8 mouse cellular contexts compared by ENCODE assay signal in the genomic region with DNA sequence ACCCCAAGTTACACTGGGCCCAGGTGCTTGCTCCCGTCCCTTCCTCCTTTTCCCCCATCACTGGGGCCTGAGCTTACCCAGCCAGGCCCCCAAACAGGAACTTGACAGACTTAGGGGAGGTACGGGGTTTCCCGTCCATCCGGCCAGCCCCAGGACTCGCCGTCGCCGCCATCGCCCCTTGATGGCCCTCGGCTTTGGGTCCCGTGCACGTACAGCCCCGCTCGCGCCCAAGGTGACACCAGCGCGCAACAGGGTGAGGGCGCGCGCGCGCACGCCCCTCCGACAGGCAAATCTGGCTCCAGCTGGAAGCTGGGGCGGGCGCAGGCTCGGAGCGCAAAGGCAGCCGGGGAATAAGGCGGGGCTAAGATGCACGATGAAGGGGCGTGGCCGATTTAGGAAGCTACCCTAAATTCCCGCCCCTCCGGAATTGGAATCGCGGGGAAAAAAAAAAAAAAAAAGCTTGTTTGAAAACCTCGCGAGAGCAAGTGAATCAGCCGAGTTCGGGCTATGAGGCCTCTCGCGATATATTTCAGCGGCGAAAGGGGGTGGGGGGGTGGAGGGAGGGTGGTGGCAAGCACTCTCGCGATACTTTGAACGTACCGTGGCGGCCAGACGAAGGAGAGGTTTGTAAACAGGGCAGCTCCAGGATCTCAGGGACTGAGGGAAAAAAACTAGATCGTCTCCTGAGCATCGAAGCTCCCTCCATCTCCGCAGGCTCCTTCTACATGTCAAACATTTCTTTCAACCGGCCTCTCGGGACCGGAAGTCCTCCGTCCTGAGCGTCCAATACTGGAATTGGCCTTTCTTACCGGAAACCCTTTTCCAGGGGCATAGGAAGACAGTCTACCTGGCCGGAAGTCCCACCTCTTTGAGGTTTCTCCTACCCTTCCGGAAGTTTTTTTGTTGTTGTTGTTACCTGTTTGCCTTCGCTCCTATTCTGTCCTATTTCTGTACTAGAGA. TPM values are rescaled to one million over a fixed set of nuclear protein-coding genes. Genes with fewer than 3 reads are reported as not detected.
DNase-seq lines count a peak whose midpoint lies in the region; ATAC-seq and TF ChIP-seq lines count a peak whose summit lies in the region.

A gene (plus strand): TSS at position 545 of the 960 bp plus-strand sequence.
A gene (minus strand): TSS at position 789 of the 960 bp plus-strand sequence.

- peaks cover 57% of the 10 kb centered on the region for H3K36me3 ChIP-seq in embryonic facial prominence, embryonic 15.5 days
- H3K36me3 ChIP-seq in limb, embryonic 14.5 days (ENCODE audit: control insufficient read depth, insufficient read depth, low read length) = peaks cover 62% of the 10 kb centered on the region
- H3K36me3 ChIP-seq in midbrain, postnatal 0 days (ENCODE audit: insufficient read depth, low read length) = peaks cover 39% of the 10 kb centered on the region

- DNase-seq in 416B (ENCODE audit: low read depth) = peak; percentile 100
- DNase-seq in heart, adult 8-10 months (ENCODE audit: low spot score) = peak; percentile 96
- DNase-seq in kidney, adult 9 months = peak; percentile 99
- DNase-seq in limb, embryonic 14.5 days (ENCODE audit: low spot score) = peak; percentile 99
- peak; percentile 100 for DNase-seq in midbrain, postnatal 0 days (ENCODE audit: low spot score)
- peak; percentile 92 to 94 for DNase-seq in spleen, postnatal 14 days (ENCODE audit: low spot score in 2 of 2)

- peak; percentile 88 for ATAC-seq in embryonic facial prominence, embryonic 15.5 days (ENCODE audit: insufficient number of reproducible peaks, low FRiP score, low TSS enrichment, low read depth)
- ATAC-seq in limb, embryonic 14.5 days (ENCODE audit: low FRiP score, low read depth) = peak; percentile 90
- peak; percentile 93 for ATAC-seq in midbrain, postnatal 0 days (ENCODE audit: low FRiP score)

- peak; percentile 89 for TF ChIP-seq POLR2A in bone marrow, adult 2 months (IDR thresholded peaks at IDR 0.05; ENCODE audit: borderline replicate concordance, control insufficient read depth, low read depth, low read length)
- peak; percentile 90; the same call in 1 of the 2 replicates for TF ChIP-seq POLR2A in limb, embryonic 14.5 days (IDR thresholded peaks at IDR 0.05; ENCODE audit: borderline replicate concordance, extremely low read depth, insufficient read depth, insufficient read length)

- no peaks in the 10 kb centered on the region for H3K9me3 ChIP-seq in embryonic facial prominence, embryonic 15.5 days (replicated peaks)
- H3K9me3 ChIP-seq in limb, embryonic 14.5 days (ENCODE audit: control insufficient read depth, low read length) = no peaks in the 10 kb centered on the region
- H3K9me3 ChIP-seq in midbrain, postnatal 0 days (ENCODE audit: low read length) = no peaks in the 10 kb centered on the region

- under 1% methylated on average over 63 of the region's 63 CpGs for WGBS in bone marrow, adult 2 months
- under 1% methylated on average over 63 of the region's 63 CpGs for WGBS in embryonic facial prominence, embryonic 15.5 days
- under 1% methylated on average over 63 of the region's 63 CpGs for WGBS in limb, embryonic 14.5 days
- under 1% methylated on average over 62 of the region's 63 CpGs for WGBS in midbrain, postnatal 0 days

- H3K4me3 ChIP-seq in bone marrow, adult 2 months (replicated peaks; ENCODE audit: control insufficient read depth, low read depth, low read length) = peak within 1 kb of the TSS; percentile 92
- peak within 1 kb of the TSS; percentile 74 for H3K4me3 ChIP-seq in embryonic facial prominence, embryonic 15.5 days (replicated peaks)
- peak within 1 kb of the TSS; percentile 75 for H3K4me3 ChIP-seq in limb, embryonic 14.5 days (replicated peaks; ENCODE audit: low read length)
- H3K4me3 ChIP-seq in midbrain, postnatal 0 days (ENCODE audit: low read depth, low read length) = peak within 1 kb of the TSS; percentile 79

- H3K27ac ChIP-seq in bone marrow, adult 2 months (ENCODE audit: control insufficient read depth, insufficient read depth, low read depth, low read length, poor library complexity) = peak within 1 kb of the TSS; percentile 95
- H3K27ac ChIP-seq in embryonic facial prominence, embryonic 15.5 days (replicated peaks) = peak within 1 kb of the TSS; percentile 99
- peak within 1 kb of the TSS; percentile 93 for H3K27ac ChIP-seq in limb, embryonic 14.5 days (replicated peaks; ENCODE audit: low read depth, low read length)
- peak within 1 kb of the TSS; percentile 93 for H3K27ac ChIP-seq in midbrain, postnatal 0 days (ENCODE audit: low read depth, low read length)

- TF ChIP-seq CTCF in bone marrow, adult 2 months (IDR thresholded peaks at IDR 0.05; ENCODE audit: control insufficient read depth, insufficient read depth, low read length) = 0 out of 2 replicates have a peak, but pooled peaks have one; percentile 8
- TF ChIP-seq CTCF in midbrain, postnatal 0 days (IDR thresholded peaks at IDR 0.05) = peak; percentile 42

- peak within 1 kb of the TSS; percentile 93 for H3K9ac ChIP-seq in embryonic facial prominence, embryonic 15.5 days
- H3K9ac ChIP-seq in limb, embryonic 14.5 days (ENCODE audit: low read depth, low read length, severe bottlenecking) = peak within 1 kb of the TSS; percentile 86
- H3K9ac ChIP-seq in midbrain, postnatal 0 days (replicated peaks; ENCODE audit: low read length, poor library complexity, severe bottlenecking) = peak within 1 kb of the TSS; percentile 87

- H3K4me1 ChIP-seq in bone marrow, adult 2 months (ENCODE audit: control insufficient read depth, insufficient read depth, low read length) = peaks cover 8% of the 10 kb centered on the region; the same call in 1 of the 2 replicates
- H3K4me1 ChIP-seq in embryonic facial prominence, embryonic 15.5 days = peaks cover 53% of the 10 kb centered on the region
- peaks cover 22% of the 10 kb centered on the region for H3K4me1 ChIP-seq in limb, embryonic 14.5 days (ENCODE audit: control insufficient read depth, insufficient read depth, low read length)
- H3K4me1 ChIP-seq in midbrain, postnatal 0 days (ENCODE audit: insufficient read depth, low read length) = peaks cover 10% of the 10 kb centered on the region; the same call in 1 of the 2 replicates

- no peaks in the 10 kb centered on the region for H3K27me3 ChIP-seq in embryonic facial prominence, embryonic 15.5 days
- no peaks in the 10 kb centered on the region for H3K27me3 ChIP-seq in limb, embryonic 14.5 days (ENCODE audit: control insufficient read depth, insufficient read depth, low read length)
- no peaks in the 10 kb centered on the region for H3K27me3 ChIP-seq in midbrain, postnatal 0 days (ENCODE audit: insufficient read depth, low read length)

- peak within 1 kb of the TSS; percentile 82 for H3K4me2 ChIP-seq in embryonic facial prominence, embryonic 15.5 days (replicated peaks)
- H3K4me2 ChIP-seq in limb, embryonic 14.5 days (replicated peaks; ENCODE audit: low read depth, low read length, severe bottlenecking) = peak within 1 kb of the TSS; percentile 91
- peak within 1 kb of the TSS; percentile 100 for H3K4me2 ChIP-seq in midbrain, postnatal 0 days (ENCODE audit: low read depth, low read length, poor library complexity, severe bottlenecking)

RNA-seq across cellular contexts. Expression of the first gene that starts in this region (rescaled TPM):
- 125 and 265 TPM in 2 replicates for polyA plus RNA-seq in bone marrow, adult 2 months (2011; ENCODE audit: insufficient read depth, insufficient read length, low replicate concordance, missing spikeins)
- polyA plus RNA-seq in embryonic facial prominence, embryonic 15.5 days (2015; fragmentation: Nextera tagmentation; extraction: Ambion mirVana) = 129 and 147 TPM in 2 replicates
- total RNA-seq in heart, adult 8-10 months (2022) = 10 to 100 TPM; 53.0 to 67.3 (median 58.7) TPM
- 96.3 and 110 TPM in 2 replicates for polyA plus RNA-seq in limb, embryonic 14.5 days (2012; rRNA removed)
- polyA plus RNA-seq in limb, embryonic 14.5 days (2014; fragmentation: Nextera tagmentation; extraction: Ambion mirVana) = 109 and 119 TPM in 2 replicates
- 69.1 and 74.4 TPM in 2 replicates for total RNA-seq in midbrain, postnatal 0 days (2014; rRNA removed)
- polyA plus RNA-seq in midbrain, postnatal 0 days (2015; fragmentation: Nextera tagmentation; extraction: Ambion mirVana) = 95.8 and 97.2 TPM in 2 replicates

RNA-seq across cellular contexts. Expression of the second gene that starts in this region (rescaled TPM):
- polyA plus RNA-seq in bone marrow, adult 2 months (2011; ENCODE audit: insufficient read depth, insufficient read length, low replicate concordance, missing spikeins) = 28.7 and 49.2 TPM in 2 replicates
- polyA plus RNA-seq in embryonic facial prominence, embryonic 15.5 days (2015; fragmentation: Nextera tagmentation; extraction: Ambion mirVana) = 171 and 176 TPM in 2 replicates
- 100 to 1,000 TPM; 640 to 724 (median 656) TPM for total RNA-seq in heart, adult 8-10 months (2022)
- polyA plus RNA-seq in limb, embryonic 14.5 days (2012; rRNA removed) = 134 and 150 TPM in 2 replicates
- 159 and 163 TPM in 2 replicates for polyA plus RNA-seq in limb, embryonic 14.5 days (2014; fragmentation: Nextera tagmentation; extraction: Ambion mirVana)
- 140 and 159 TPM in 2 replicates for total RNA-seq in midbrain, postnatal 0 days (2014; rRNA removed)
- 160 and 176 TPM in 2 replicates for polyA plus RNA-seq in midbrain, postnatal 0 days (2015; fragmentation: Nextera tagmentation; extraction: Ambion mirVana)

Comparison
In these comparisons a context has a peak if more than half of its experiments do, and no peak if none do; other contexts are left out.
1. Peak in every context shown above with its lines: DNase-seq, ATAC-seq, H3K4me3 ChIP-seq and H3K27ac ChIP-seq.